Mouse (Mus musculus) left cerebral cortex, postnatal 25 days (tissue): ENCODE results near the gene Plpp3. TPM values are rescaled to one million over a fixed set of nuclear protein-coding genes. Genes with fewer than 3 reads are reported as not detected.

Experiments
- DNase-seq, 2 experiments: peaks; one replicate each; pipeline ENCODE4 v3.0.0; 2022; ENCODE audit warnings: low spot score in 2 of 2, mixed read lengths in 1 of 2
- intact Hi-C: fragments of 180-260 bp; cut with DNase I; formaldehyde crosslinking; loops from one replicate; pipeline ENCODE4 v1.15.1; 2025
- total RNA-seq, 2 experiments: library from RNA; stranded (reverse); gene quantifications; 2 replicates each; pipeline ENCODE4 v1.2.3; 2021

The Plpp3 gene
- total RNA-seq, result 100 to 1,000 TPM; 163 to 170 TPM

GRCm38 (mm10) chr4:105157276-105158168 is at the start of gene Plpp3:
Gene Plpp3, plus strand, starts transcription at chr4:105157347.
- intact Hi-C loops, result loop anchor here (10.0 kb wide), 1 partner anchor 1217 kb away; no protein-coding TSS in a partner anchor

GRCm38 (mm10) chr4:105107943-105108640 is 49.1 kb upstream of the Plpp3 start:
- intact Hi-C loops, result loop anchor here (2.0 kb wide), 1 partner anchor 73 kb away; no protein-coding TSS in a partner anchor
- DNase-seq, result peak; percentile 22 to 60

More at GRCm38 (mm10) chr4:105157276-105158168, at the start of gene Plpp3:
- DNase-seq, result peak; percentile 70 to 84

DNA sequence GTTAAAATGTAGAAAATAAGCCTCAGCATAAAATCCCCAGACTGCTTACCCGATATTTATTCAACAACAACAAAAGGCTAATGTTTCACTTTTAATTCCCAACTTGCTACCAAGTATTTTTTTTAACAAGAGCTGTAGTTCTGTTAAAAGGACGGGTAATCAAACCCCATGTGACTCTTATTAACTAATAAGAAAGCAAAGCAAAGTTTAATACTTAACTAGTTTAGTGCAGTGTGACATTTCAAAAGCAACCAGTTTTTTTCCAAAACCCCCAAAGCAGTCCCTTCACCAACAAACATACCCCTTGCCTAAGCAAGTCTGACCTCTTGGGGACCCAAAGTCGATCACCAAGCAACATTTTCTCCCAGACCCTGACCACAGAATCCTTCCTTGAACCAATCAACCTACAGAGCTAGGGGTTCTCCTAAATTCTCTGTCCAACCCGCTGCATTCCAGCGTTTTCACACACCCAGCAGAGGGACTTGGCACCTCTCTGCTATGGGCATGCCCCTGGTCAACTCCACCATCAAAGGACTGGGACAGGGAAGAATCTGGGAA is 48.4 kb upstream of the Plpp3 start:
- intact Hi-C loops, result loop anchor here (2.0 kb wide), 1 partner anchor 74 kb away; no protein-coding TSS in a partner anchor
- peak in 1 of 2 experiments; percentile 27 for DNase-seq

GRCm38 (mm10) chr4:105109199-105109989 is 47.8 kb upstream of the Plpp3 start, which contains the start of gene Prkaa2:
Gene Prkaa2, minus strand, starts transcription at chr4:105109890.
- intact Hi-C loops, result loop anchor here (2.0 kb wide), 1 partner anchor 75 kb away; no protein-coding TSS in a partner anchor
- peak; percentile 76 to 82 for DNase-seq

- intact Hi-C loops, result loop anchor here (2.0 kb wide), 1 partner anchor 75 kb away; no protein-coding TSS in a partner anchor
- peak; percentile 51 to 79 for DNase-seq
These were observed 47.0 kb upstream of the Plpp3 start for GRCm38 (mm10) chr4:105109990-105110683.

GRCm38 (mm10) chr4:105110684-105111035 is 46.5 kb upstream of the Plpp3 start:
- DNase-seq, result no peak
- intact Hi-C loops, result no loop called here

DNA sequence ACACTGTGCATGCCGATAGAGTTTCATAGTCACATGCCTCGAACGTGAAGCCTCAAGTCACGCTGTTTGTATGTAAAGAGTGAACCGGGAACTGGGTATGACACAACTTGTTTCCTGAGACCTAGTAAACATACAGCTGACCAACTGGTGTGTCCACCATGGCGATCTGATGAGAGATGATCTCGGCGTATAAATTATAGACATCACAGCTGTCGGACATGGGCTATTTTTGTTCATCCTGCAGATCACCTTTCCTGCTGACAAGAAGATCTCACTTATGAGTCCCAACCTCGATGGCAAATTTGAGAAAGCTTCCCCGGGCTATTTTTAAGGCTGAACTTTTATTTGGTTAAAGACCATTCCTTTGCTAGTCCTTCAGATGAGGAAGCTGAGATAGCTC is 45.4 kb upstream of the Plpp3 start:
- no peak for DNase-seq
- intact Hi-C loops, result no loop called here

GRCm38 (mm10) chr4:105113042-105113441 is 44.1 kb upstream of the Plpp3 start:
- DNase-seq, result no peak
- intact Hi-C loops, result no loop called here

DNA sequence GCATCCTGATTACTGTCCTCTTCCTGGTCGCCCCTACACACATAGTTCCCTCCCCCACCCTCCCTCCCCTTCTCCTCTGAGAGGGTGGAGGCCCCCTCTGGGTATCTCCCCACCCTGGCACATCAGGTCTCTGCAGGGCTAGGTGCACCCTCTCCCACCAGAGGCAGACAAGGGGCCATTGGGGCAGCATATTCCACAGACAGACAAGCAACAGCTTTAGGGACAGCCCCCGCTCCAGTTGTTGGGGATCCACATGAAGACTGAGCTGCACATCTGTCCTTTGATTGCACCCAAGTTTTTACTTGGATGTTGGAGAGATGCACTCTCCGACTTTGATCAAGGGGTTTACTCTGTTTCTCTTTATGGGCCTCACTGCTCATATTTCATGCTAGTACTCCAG is 43.7 kb upstream of the Plpp3 start:
- no peak for DNase-seq

DNA sequence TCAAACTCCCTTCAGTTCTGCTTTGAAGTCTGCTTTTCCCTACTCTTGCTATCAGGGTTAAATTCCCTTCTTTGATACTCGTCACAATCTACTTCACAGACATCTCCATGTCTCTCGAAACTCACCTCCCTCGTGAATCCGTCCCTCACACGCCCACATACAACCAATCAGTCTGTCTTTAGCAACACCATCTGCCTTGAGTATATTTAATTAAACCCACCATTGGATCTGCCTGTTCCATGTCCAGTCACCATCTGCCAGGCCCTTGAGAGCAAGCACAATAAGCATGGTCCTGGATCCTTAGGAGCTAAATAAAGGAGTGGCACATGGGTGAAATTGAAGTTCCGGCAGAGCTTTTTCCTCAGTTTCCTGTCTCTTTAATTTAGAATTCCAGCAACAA is 36.1 kb upstream of the Plpp3 start:
- peak; percentile 21 to 74 for DNase-seq
- intact Hi-C loops, result loop anchor here (5.0 kb wide), 1 partner anchor 209 kb away; the partner anchor contains the start of gene Fyb2

More for the DNA sequence above, 43.7 kb upstream of the Plpp3 start:
- intact Hi-C loops, result no loop called here

GRCm38 (mm10) chr4:105122429-105122828 is 34.7 kb upstream of the Plpp3 start:
- DNase-seq, result peak; percentile 41 to 62
- intact Hi-C loops, result loop anchor here (2.0 to 5.0 kb wide), 2 partner anchors 90 to 210 kb away; partner anchors contain the start of gene Fyb2

- intact Hi-C loops, result no loop called here
These were observed 27.9 kb upstream of the Plpp3 start for GRCm38 (mm10) chr4:105129212-105129611.

GRCm38 (mm10) chr4:105131756-105132314 is 25.3 kb upstream of the Plpp3 start:
- intact Hi-C loops, result no loop called here
- no peak for DNase-seq

More at GRCm38 (mm10) chr4:105129212-105129611, 27.9 kb upstream of the Plpp3 start:
- no peak for DNase-seq

DNA sequence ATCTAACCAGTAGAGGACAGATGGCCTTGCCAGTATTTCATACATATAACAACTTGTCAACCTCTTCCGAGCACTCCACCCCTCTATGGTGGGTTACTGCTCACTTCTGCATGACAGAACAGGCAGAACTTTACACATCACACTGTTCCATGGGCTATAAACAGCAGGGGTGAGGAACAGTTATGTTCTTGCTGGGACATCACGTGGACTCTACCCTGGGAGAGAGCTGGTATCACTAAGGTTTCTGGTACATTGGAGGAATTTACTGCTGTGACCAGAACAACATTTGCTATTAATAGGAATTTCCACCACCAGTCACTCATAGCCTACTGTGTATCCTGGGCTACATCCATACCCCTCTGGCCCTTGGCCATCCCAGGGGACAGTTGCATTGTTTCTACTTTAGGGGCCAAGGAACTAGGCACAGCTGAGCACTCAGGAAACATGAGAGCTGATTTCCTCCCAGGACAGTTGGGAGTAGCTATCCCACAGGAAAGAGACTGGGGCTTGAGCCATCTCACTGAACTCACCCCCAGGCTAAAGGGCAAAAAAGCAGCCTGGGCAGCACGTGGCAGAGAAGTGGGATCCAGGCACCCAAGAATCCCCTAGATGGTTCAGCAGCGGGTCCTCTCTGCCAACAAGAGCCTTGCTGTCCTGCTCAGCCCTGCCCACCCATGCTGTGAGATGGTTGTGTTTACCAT is 23.6 kb upstream of the Plpp3 start:
- DNase-seq, result no peak
- intact Hi-C loops, result no loop called here

GRCm38 (mm10) chr4:105149492-105149891 is 7.7 kb upstream of the Plpp3 start:
- intact Hi-C loops, result no loop called here
- peak in 1 of 2 experiments; percentile 38 for DNase-seq

DNA sequence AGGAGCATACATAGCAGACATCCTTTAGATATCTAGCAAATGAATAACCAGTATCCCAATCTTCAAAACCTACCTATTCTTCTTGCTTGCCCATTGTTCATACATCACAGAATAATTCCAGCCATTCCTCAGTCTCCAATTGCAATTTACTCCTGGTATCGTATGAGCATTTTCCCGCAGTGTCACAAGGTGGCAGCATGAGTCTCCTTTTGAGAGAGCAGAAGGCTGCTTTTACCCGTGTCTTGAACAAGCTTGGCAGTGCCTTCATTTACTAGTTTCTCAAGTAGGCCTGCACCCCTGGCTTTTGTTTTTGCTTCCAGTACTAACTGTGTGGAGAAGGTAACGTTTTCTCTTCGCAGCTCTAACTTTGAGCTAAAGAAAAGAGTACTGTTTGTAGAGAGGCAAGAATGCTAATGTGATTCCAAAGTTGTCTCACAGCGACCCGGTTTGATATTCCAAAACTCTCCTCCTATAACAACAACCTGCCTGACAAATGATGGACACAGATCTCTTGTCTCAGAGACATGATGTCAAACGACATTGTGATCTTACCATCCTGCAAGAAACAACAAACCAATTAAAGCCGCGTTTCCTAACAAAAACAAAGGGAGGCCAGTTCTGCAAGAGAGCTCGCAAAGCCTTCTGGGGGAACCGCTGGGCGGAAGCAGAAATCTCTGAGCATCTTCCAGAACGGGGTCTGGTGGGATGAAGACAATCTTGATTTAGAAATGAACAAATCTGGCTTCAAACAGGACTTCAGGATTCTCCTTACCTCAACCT is 5.0 kb upstream of the Plpp3 start:
- peak; percentile 79 to 92 for DNase-seq
- intact Hi-C loops, result loop anchor here (1.0 to 10.0 kb wide), 6 partner anchors 165 to 1223 kb away; no protein-coding TSS in a partner anchor

GRCm38 (mm10) chr4:105153227-105153626 is 3.9 kb upstream of the Plpp3 start:
- intact Hi-C loops, result loop anchor here (5.0 to 10.0 kb wide), 5 partner anchors 164 to 1222 kb away; no protein-coding TSS in a partner anchor
- DNase-seq, result no peak
